Mouse (Mus musculus) MEL (cell line): Measurements from ENCODE around the gene Olfr134. TPM values are rescaled to one million over a fixed set of nuclear protein-coding genes. Genes with fewer than 3 reads are reported as not detected.

Experiments used
- DNase-seq: peaks from one replicate; pipeline ENCODE4 v3.0.0; 2011; ENCODE audit warnings: low read depth, low spot score
- H3K27ac ChIP-seq: 2 replicates; pipeline ENCODE4 v1.5.1; 2012; ENCODE audit warnings: low read depth, mild to moderate bottlenecking, control low read depth, low read length, moderate library complexity; ENCODE audit not compliant: control insufficient read depth
- H3K27me3 ChIP-seq, 2 experiments: fragments of 150-350 bp in 1 of 2; sonication (generic) in 1 of 2; 2 replicates each; pipeline ENCODE4 v1.6.1; 2012; ENCODE audit warnings: low read length in 2 of 2, mild to moderate bottlenecking in 2 of 2, improper control_type of control experiment in 1 of 2, moderate library complexity in 1 of 2; ENCODE audit not compliant: insufficient read depth in 2 of 2, control insufficient read depth in 1 of 2
- H3K36me3 ChIP-seq, 2 experiments: 2 replicates each; pipeline ENCODE4 v1.6.1; 2012 to 2014; ENCODE audit warnings: low read length in 2 of 2, improper control_type of control experiment in 1 of 2, inconsistent platforms in 1 of 2, mild to moderate bottlenecking in 1 of 2; ENCODE audit not compliant: insufficient read depth in 2 of 2, control insufficient read depth in 1 of 2
- H3K4me1 ChIP-seq, 2 experiments: fragments of 150-350 bp in 1 of 2; sonication (generic) in 1 of 2; 2 replicates each; pipeline ENCODE4 v1.6.1; 2012; ENCODE audit warnings: low read length in 2 of 2, improper control_type of control experiment in 1 of 2, mild to moderate bottlenecking in 1 of 2; ENCODE audit not compliant: insufficient read depth in 2 of 2, control insufficient read depth in 1 of 2
- H3K4me3 ChIP-seq, 2 experiments: fragments of 150-350 bp in 1 of 2; sonication (generic) in 1 of 2; 2 replicates each; pipeline ENCODE4 v1.5.1; 2012; ENCODE audit warnings: low read depth in 2 of 2, low read length in 2 of 2, mild to moderate bottlenecking in 2 of 2, moderate library complexity in 2 of 2, control low read depth in 1 of 2, improper control_type of control experiment in 1 of 2; ENCODE audit not compliant: control insufficient read depth in 1 of 2, insufficient read depth in 1 of 2
- H3K79me2 ChIP-seq: 2 replicates; pipeline ENCODE4 v1.6.1; 2012; ENCODE audit warnings: mild to moderate bottlenecking, low read length, moderate library complexity; ENCODE audit not compliant: control insufficient read depth, poor library complexity, insufficient read depth
- H3K9ac ChIP-seq: 2 replicates; pipeline ENCODE4 v1.6.1; 2012; ENCODE audit warnings: low read depth, mild to moderate bottlenecking, control low read depth, low read length, moderate library complexity; ENCODE audit not compliant: control insufficient read depth, poor library complexity, severe bottlenecking
- H3K9me3 ChIP-seq: fragments of 150-350 bp; sonication (generic); replicated peaks from 2 replicates; pipeline ENCODE4 v1.6.1; 2012; ENCODE audit warnings: mild to moderate bottlenecking, low read length, improper control_type of control experiment, moderate library complexity; ENCODE audit not compliant: insufficient read depth
- BHLHE40 ChIP-seq: IDR thresholded peaks from 2 replicates; pipeline ENCODE4 v1.6.1; 2012; ENCODE audit warnings: low read depth, mild to moderate bottlenecking, inconsistent platforms, low read length, improper control_type of control experiment, borderline replicate concordance
- CHD2 ChIP-seq: IDR thresholded peaks from 2 replicates; pipeline ENCODE4 v1.6.1; 2011; ENCODE audit warnings: low read length, improper control_type of control experiment
- CTCF ChIP-seq, 3 experiments: IDR thresholded peaks in 2 of 3; conservative IDR thresholded peaks in 1 of 3; 2 replicates each; pipeline ENCODE4 v1.5.1; 2011 to 2012; ENCODE audit warnings: low read length in 3 of 3, low read depth in 2 of 3, mild to moderate bottlenecking in 2 of 3, improper control_type of control experiment in 1 of 3, inconsistent platforms in 1 of 3, mixed read lengths in 1 of 3, moderate library complexity in 1 of 3; ENCODE audit not compliant: control insufficient read depth in 1 of 3, insufficient read depth in 1 of 3, poor library complexity in 1 of 3, severe bottlenecking in 1 of 3
- ELF1 ChIP-seq: IDR thresholded peaks from 2 replicates; pipeline ENCODE4 v1.6.1; 2014; ENCODE audit warnings: low read depth, mild to moderate bottlenecking, inconsistent platforms, low read length, improper control_type of control experiment, moderate library complexity
- EP300 ChIP-seq, 2 experiments: IDR thresholded peaks; 2 replicates each; pipeline ENCODE4 v1.6.1; 2011; ENCODE audit warnings: improper control_type of control experiment in 2 of 2, low read length in 2 of 2, low read depth in 1 of 2, mild to moderate bottlenecking in 1 of 2
- ETS1 ChIP-seq: IDR thresholded peaks from 2 replicates; pipeline ENCODE4 v1.6.1; 2012; ENCODE audit warnings: low read depth, mild to moderate bottlenecking, inconsistent platforms, low read length, improper control_type of control experiment, moderate library complexity
- HCFC1 ChIP-seq: IDR thresholded peaks from 2 replicates; pipeline ENCODE4 v1.6.1; 2012; ENCODE audit warnings: low read depth, mild to moderate bottlenecking, inconsistent platforms, low read length, improper control_type of control experiment, moderate library complexity
- JUND ChIP-seq: IDR thresholded peaks from 2 replicates; pipeline ENCODE4 v1.6.1; 2011; ENCODE audit warnings: low read depth, mild to moderate bottlenecking, improper control_type of control experiment, low read length
- MAFK ChIP-seq: IDR thresholded peaks from 2 replicates; pipeline ENCODE4 v1.6.1; 2011; ENCODE audit warnings: low read depth, mild to moderate bottlenecking, low read length, improper control_type of control experiment, borderline replicate concordance
- MAX ChIP-seq: IDR thresholded peaks from 2 replicates; pipeline ENCODE4 v1.6.1; 2011; ENCODE audit warnings: low read length, improper control_type of control experiment
- MAZ ChIP-seq: IDR thresholded peaks from 2 replicates; pipeline ENCODE4 v1.6.1; 2012; ENCODE audit warnings: low read depth, mild to moderate bottlenecking, inconsistent platforms, low read length, improper control_type of control experiment
- MXI1 ChIP-seq: IDR thresholded peaks from 2 replicates; pipeline ENCODE4 v1.6.1; 2011; ENCODE audit warnings: mild to moderate bottlenecking, low read depth, low read length, improper control_type of control experiment
- MYB ChIP-seq: IDR thresholded peaks from 2 replicates; pipeline ENCODE4 v1.6.1; 2011; ENCODE audit warnings: mild to moderate bottlenecking, low read depth, low read length, improper control_type of control experiment
- NRF1 ChIP-seq: IDR thresholded peaks from 2 replicates; pipeline ENCODE4 v1.6.1; 2014; ENCODE audit warnings: low read depth, mild to moderate bottlenecking, inconsistent platforms, low read length, improper control_type of control experiment, moderate library complexity; ENCODE audit not compliant: poor library complexity, insufficient read depth, severe bottlenecking
- POLR2AphosphoS2 ChIP-seq: IDR thresholded peaks from 2 replicates; pipeline ENCODE4 v1.6.1; 2011; ENCODE audit warnings: low read length, improper control_type of control experiment
- POLR2AphosphoS5 ChIP-seq: IDR thresholded peaks from 2 replicates; pipeline ENCODE4 v1.6.1; 2012; ENCODE audit warnings: low read depth, borderline replicate concordance, mild to moderate bottlenecking, inconsistent platforms, low read length, moderate library complexity, mixed read lengths
- RAD21 ChIP-seq: IDR thresholded peaks from 2 replicates; pipeline ENCODE4 v1.6.1; 2011; ENCODE audit warnings: mild to moderate bottlenecking, low read depth, low read length, improper control_type of control experiment
- RCOR1 ChIP-seq: IDR thresholded peaks from 2 replicates; pipeline ENCODE4 v1.6.1; 2012; ENCODE audit warnings: low read depth, mild to moderate bottlenecking, inconsistent platforms, low read length, improper control_type of control experiment
- TBP ChIP-seq: IDR thresholded peaks from 2 replicates; pipeline ENCODE4 v1.8.0; 2011; ENCODE audit warnings: low read depth, low read length, improper control_type of control experiment
- TCF12 ChIP-seq: IDR thresholded peaks from 2 replicates; pipeline ENCODE4 v1.6.1; 2014; ENCODE audit warnings: low read depth, mild to moderate bottlenecking, inconsistent platforms, low read length, improper control_type of control experiment, moderate library complexity
- UBTF ChIP-seq: IDR thresholded peaks from 2 replicates; pipeline ENCODE4 v1.6.1; 2012; ENCODE audit warnings: low read depth, mild to moderate bottlenecking, inconsistent platforms, low read length, improper control_type of control experiment, moderate library complexity, borderline replicate concordance; ENCODE audit not compliant: insufficient read depth
- USF1 ChIP-seq: IDR thresholded peaks from 2 replicates; pipeline ENCODE4 v1.6.1; 2014; ENCODE audit warnings: low read depth, mild to moderate bottlenecking, inconsistent platforms, low read length, improper control_type of control experiment, moderate library complexity
- USF2 ChIP-seq, 2 experiments: IDR thresholded peaks; 2 replicates each; pipeline ENCODE4 v1.6.1; 2011 to 2012; ENCODE audit warnings: improper control_type of control experiment in 2 of 2, low read length in 2 of 2, borderline replicate concordance in 1 of 2, inconsistent platforms in 1 of 2, low read depth in 1 of 2, mild to moderate bottlenecking in 1 of 2; ENCODE audit not compliant: insufficient read depth in 1 of 2
- ZC3H11A ChIP-seq: IDR thresholded peaks from 2 replicates; pipeline ENCODE4 v1.6.1; 2012; ENCODE audit warnings: low read depth, mild to moderate bottlenecking, inconsistent platforms, low read length, improper control_type of control experiment
- ZKSCAN1 ChIP-seq: IDR thresholded peaks from 2 replicates; pipeline ENCODE4 v1.6.1; 2012; ENCODE audit warnings: low read depth, mild to moderate bottlenecking, inconsistent platforms, low read length, improper control_type of control experiment, moderate library complexity
- ZMIZ1 ChIP-seq: IDR thresholded peaks from 2 replicates; pipeline ENCODE4 v1.6.1; 2012; ENCODE audit warnings: low read depth, mild to moderate bottlenecking, inconsistent platforms, low read length, improper control_type of control experiment, moderate library complexity
- polyA plus RNA-seq, 2 experiments: library from polyadenylated mRNA; stranded (reverse) in 1 of 2; unstranded in 1 of 2; fragments of >175 nt in 1 of 2; fragments of >200 nt in 1 of 2; gene quantifications; 2 replicates each; pipeline versions ENCODE4 v1.2.1 to v1.2.4; 2012; ENCODE audit warnings: low replicate concordance in 2 of 2, low read depth in 1 of 2; ENCODE audit not compliant: insufficient read length in 2 of 2, insufficient read depth in 1 of 2, missing spikeins in 1 of 2
- total RNA-seq: library from RNA; depleted of rRNA; stranded (reverse); fragments of 300-350 nt; gene quantifications from 2 replicates; pipeline ENCODE4 v1.2.3, GENCODE M21; 2012

Olfr134 gene
- total and polyA plus RNA-seq, 3 experiments, result not detected

GRCm38 (mm10) chr17:38134426-38134825, 36.8 kb upstream of the Olfr134 start, which contains the start of gene Olfr132:
Gene Olfr132, minus strand, starts transcription at chr17:38134526.
- no peaks in the 10 kb centered on the region for H3K79me2 ChIP-seq
- H3K27ac ChIP-seq, result no peak within 1 kb of the TSS
- no peaks in the 10 kb centered on the region for H3K4me1 ChIP-seq
- no peaks in the 10 kb centered on the region for H3K27me3 ChIP-seq
- no peaks in the 10 kb centered on the region for H3K9me3 ChIP-seq
- H3K36me3 ChIP-seq, result no peaks in the 10 kb centered on the region
- no peak for TF ChIP-seq MAZ
- no peak for TF ChIP-seq ZMIZ1
- TF ChIP-seq POLR2AphosphoS5, result no peak
- TF ChIP-seq USF2 (IDR thresholded peaks at IDR 0.05; ENCODE audit: borderline replicate concordance in 1 of 2, insufficient read depth in 1 of 2, low read depth in 1 of 2, low read length in 2 of 2), result no peak
- TF ChIP-seq NRF1, result no peak
- TF ChIP-seq MAX, result no peak
- no peak for TF ChIP-seq ZC3H11A
- no peak for TF ChIP-seq MAFK
- TF ChIP-seq MYB, result no peak
- no peak for TF ChIP-seq JUND
- TF ChIP-seq POLR2AphosphoS2, result no peak
- no peak for TF ChIP-seq ZKSCAN1
- TF ChIP-seq EP300 (IDR thresholded peaks at IDR 0.05; ENCODE audit: low read depth in 1 of 2, low read length in 2 of 2), result no peak
- TF ChIP-seq RCOR1, result no peak
- TF ChIP-seq ELF1, result no peak
- TF ChIP-seq UBTF, result no peak
- no peak for TF ChIP-seq BHLHE40
- TF ChIP-seq TCF12, result no peak
- no peak for TF ChIP-seq MXI1
- no peak for TF ChIP-seq USF1
- H3K9ac ChIP-seq, result no peak within 1 kb of the TSS
- no peak for DNase-seq
- no peak within 1 kb of the TSS for H3K4me3 ChIP-seq

- no peaks in the 10 kb centered on the region for H3K4me1 ChIP-seq
- H3K9ac ChIP-seq, result no peak within 1 kb of the TSS
- no peaks in the 10 kb centered on the region for H3K79me2 ChIP-seq
- H3K4me3 ChIP-seq, result no peak within 1 kb of the TSS
- no peak for DNase-seq
- no peaks in the 10 kb centered on the region for H3K9me3 ChIP-seq
- no peaks in the 10 kb centered on the region for H3K36me3 ChIP-seq
- H3K27ac ChIP-seq, result no peak within 1 kb of the TSS
- no peaks in the 10 kb centered on the region for H3K27me3 ChIP-seq
- no peak for TF ChIP-seq ZC3H11A
- TF ChIP-seq TBP, result no peak
- no peak for TF ChIP-seq ZKSCAN1
- no peak for TF ChIP-seq RAD21
- no peak for TF ChIP-seq JUND
- no peak for TF ChIP-seq MXI1
- no peak for TF ChIP-seq ETS1
- no peak for TF ChIP-seq POLR2AphosphoS5
- no peak for TF ChIP-seq CTCF (IDR thresholded peaks at IDR 0.05 in 2 of 3, conservative IDR thresholded peaks at IDR 0.05 in 1 of 3; ENCODE audit: control insufficient read depth in 1 of 3, insufficient read depth in 1 of 3, low read depth in 2 of 3, low read length in 3 of 3, poor library complexity in 1 of 3, severe bottlenecking in 1 of 3)
- no peak for TF ChIP-seq CHD2
- no peak for TF ChIP-seq MAFK
- no peak for TF ChIP-seq HCFC1
- no peak for TF ChIP-seq NRF1
Observed at GRCm38 (mm10) chr17:38144981-38145380, 26.2 kb upstream of the Olfr134 start, which contains the start of gene Olfr133. Gene Olfr133, plus strand, starts transcription at chr17:38145281.
